Mouse (Mus musculus) brain, embryonic 14.5 days (tissue): ENCODE data around the gene Eif4a1.

Source experiments
- CTCF ChIP-seq: fragments of 200-500 bp; IDR thresholded peaks from 2 replicates; pipeline ENCODE4 v1.5.1; 2012; ENCODE audit warnings: inconsistent platforms, mild to moderate bottlenecking, moderate library complexity, borderline replicate concordance; ENCODE audit not compliant: insufficient read depth, insufficient read length; ENCODE audit errors: extremely low read depth
- POLR2A ChIP-seq: fragments of 200-500 bp; IDR thresholded peaks from 2 replicates; pipeline ENCODE4 v1.6.1; 2012; ENCODE audit warnings: mild to moderate bottlenecking, inconsistent platforms, borderline replicate concordance; ENCODE audit not compliant: poor library complexity, insufficient read depth, insufficient read length, severe bottlenecking; ENCODE audit errors: extremely low read depth

- TF ChIP-seq CTCF (no peak), POLR2A (no peak)
Observed at GRCm38 (mm10) chr11:69645860-69646259, 26.4 kb downstream of the Eif4a1 start.
